Mouse (Mus musculus): ENCODE results near the gene Dmrta2. TPM values are rescaled to one million over a fixed set of nuclear protein-coding genes. Genes with fewer than 3 reads are reported as not detected.

Dmrta2 gene
- total RNA-seq, 4 experiments from 2014 or later: 1.7 to 3.4 (median 2.2) TPM

GRCm38 (mm10) chr4:110021956-110022625 lies 44.2 kb downstream of the Dmrta2 start:
- peak; percentile 43 to 85 for DNase-seq (ENCODE audit: low spot score in 2 of 2)

DNA sequence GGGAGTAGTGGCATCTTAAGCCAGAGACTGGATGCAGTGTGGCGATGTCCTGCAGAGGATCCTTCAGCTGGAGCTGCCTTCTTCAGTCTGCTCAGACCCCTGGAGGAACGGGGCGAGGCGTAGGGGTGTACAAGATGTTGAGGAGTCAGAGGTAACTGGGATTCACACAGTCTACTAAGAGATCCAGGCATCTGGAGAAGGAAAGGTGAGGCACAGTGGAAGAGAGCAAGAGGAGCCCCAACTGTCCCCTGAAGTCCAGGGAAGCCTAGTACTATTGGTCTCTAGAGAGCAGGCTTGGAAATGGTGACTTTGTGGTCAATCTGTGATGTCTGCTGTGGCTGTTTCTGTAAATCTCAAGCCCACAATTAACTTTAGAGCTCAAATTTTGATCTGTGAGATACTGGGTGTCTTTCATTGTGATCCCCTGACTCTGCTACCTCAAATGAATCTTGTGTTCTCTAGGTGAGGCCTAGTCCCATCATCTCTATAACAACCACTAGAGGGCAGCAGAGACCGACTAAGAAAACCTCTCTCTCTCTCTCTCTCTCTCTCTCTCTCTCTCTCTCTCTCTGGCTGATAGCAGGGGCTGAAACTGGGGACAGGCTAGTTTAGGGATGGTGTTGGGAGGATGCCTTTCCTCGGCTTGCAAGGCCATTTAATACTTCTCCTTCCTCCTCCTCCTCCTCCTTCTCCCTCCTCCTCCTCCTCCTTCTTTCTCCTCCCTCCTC lies 50.8 kb downstream of the Dmrta2 start:
- DNase-seq (ENCODE audit: low spot score in 2 of 2): peak in 1 of 2 experiments; percentile 35

DNA sequence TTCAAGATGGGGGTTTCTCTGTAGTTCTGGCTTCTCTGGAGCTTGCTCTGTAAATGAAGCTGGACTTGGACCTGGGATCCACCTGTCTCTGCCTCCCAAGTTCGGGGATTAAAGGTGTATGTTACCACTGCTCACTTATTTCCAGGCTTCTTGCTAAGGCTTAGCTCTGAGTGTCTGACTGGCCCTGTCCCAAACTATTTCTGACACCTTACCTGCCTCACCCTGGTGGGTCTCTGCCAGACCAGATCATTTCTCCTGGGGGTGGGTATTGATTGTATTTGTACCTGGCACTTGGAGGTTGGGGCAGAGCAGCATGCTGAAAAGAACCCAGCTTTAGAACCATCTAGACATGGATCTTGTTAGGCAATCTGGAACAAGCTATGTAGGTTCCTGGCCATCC lies 51.6 kb downstream of the Dmrta2 start:
- no peak for DNase-seq (ENCODE audit: low spot score in 2 of 2)

Measured in layer of hippocampus, adult 8-10 months (tissue).